Mouse (Mus musculus) lung, adult 18-20 months (tissue): Measurements from ENCODE around the gene Dnajc16.
"Not testable (repeated sequence)": the region's sequence is repeated elsewhere in the genome, so short reads cannot be mapped to it uniquely, and the experiment has no call there.

Experiments used
- DNase-seq, 2 experiments: peaks; one replicate each; pipeline ENCODE4 v3.0.0; 2022; ENCODE audit warnings: mixed read lengths in 2 of 2

The Dnajc16 gene

GRCm38 (mm10) chr4:141794152-141794535 is 3.4 kb upstream of the Dnajc16 start:
- DNase-seq: no peak

GRCm38 (mm10) chr4:141793282-141794151 is 2.8 kb upstream of the Dnajc16 start, which contains the start of gene Casp9:
Gene Casp9 (plus strand): TSS chr4:141793612.
- peak; percentile 98 to 99 for DNase-seq

GRCm38 (mm10) chr4:141792554-141793281 is 2.0 kb upstream of the Dnajc16 start:
- no peak for DNase-seq

- DNase-seq: no peak
Observed at GRCm38 (mm10) chr4:141791951-141792350, 1.2 kb upstream of the Dnajc16 start.

GRCm38 (mm10) chr4:141791486-141791885 is 755 bp upstream of the Dnajc16 start:
- DNase-seq: no peak

- no peak for DNase-seq
Observed at GRCm38 (mm10) chr4:141789564-141790218, 1.0 kb downstream of the Dnajc16 start.

- DNase-seq: peak; percentile 73 to 76
Observed at GRCm38 (mm10) chr4:141787462-141787861, 3.3 kb downstream of the Dnajc16 start.

GRCm38 (mm10) chr4:141787046-141787445 is 3.7 kb downstream of the Dnajc16 start:
- DNase-seq: peak in 1 of 2 experiments; percentile 58

- peak in 1 of 2 experiments; percentile 27 for DNase-seq
Observed at GRCm38 (mm10) chr4:141786141-141786540, 4.6 kb downstream of the Dnajc16 start.

- no peak for DNase-seq
Observed at GRCm38 (mm10) chr4:141784835-141785234, 5.9 kb downstream of the Dnajc16 start.

- DNase-seq: no peak
Observed at GRCm38 (mm10) chr4:141781201-141781985, 9.3 kb downstream of the Dnajc16 start.

GRCm38 (mm10) chr4:141779828-141780227 is 10.9 kb downstream of the Dnajc16 start:
- no peak for DNase-seq

GRCm38 (mm10) chr4:141773019-141773418 is 17.7 kb downstream of the Dnajc16 start:
- not testable (repeated sequence) for DNase-seq

GRCm38 (mm10) chr4:141771823-141772222 is 18.9 kb downstream of the Dnajc16 start:
- DNase-seq: no peak

- DNase-seq: no peak
Observed at GRCm38 (mm10) chr4:141769501-141770160, 21.1 kb downstream of the Dnajc16 start.

GRCm38 (mm10) chr4:141767353-141768036 is 23.2 kb downstream of the Dnajc16 start:
- peak; percentile 72 to 78 for DNase-seq

- DNase-seq: peak in 1 of 2 experiments; percentile 20
Observed at GRCm38 (mm10) chr4:141766668-141767352, 23.9 kb downstream of the Dnajc16 start.

- peak; percentile 25 to 48 for DNase-seq
Observed at GRCm38 (mm10) chr4:141766316-141766667, 24.4 kb downstream of the Dnajc16 start.

GRCm38 (mm10) chr4:141765008-141765407 is 25.7 kb downstream of the Dnajc16 start:
- no peak for DNase-seq

GRCm38 (mm10) chr4:141763476-141763875 is 27.3 kb downstream of the Dnajc16 start:
- DNase-seq: no peak
